Mouse (Mus musculus) lung, adult 2 months (tissue): Measurements from ENCODE around the gene Gm4881. TPM values are rescaled to one million over a fixed set of nuclear protein-coding genes. Genes with fewer than 3 reads are reported as not detected.
"Not testable (repeated sequence)": the region's sequence is repeated elsewhere in the genome, so short reads cannot be mapped to it uniquely, and the experiment has no call there.

Source experiments
- DNase-seq: peaks from one replicate; pipeline ENCODE4 v3.0.0; 2022
- H3K4me1 ChIP-seq: fragments of 200-500 bp; 2 replicates; pipeline ENCODE4 v1.6.1; 2011; ENCODE audit warnings: low read length; ENCODE audit not compliant: control insufficient read depth, insufficient read depth
- H3K4me3 ChIP-seq: fragments of 200-500 bp; replicated peaks from 2 replicates; pipeline ENCODE3; 2011; ENCODE audit warnings: low read depth, mild to moderate bottlenecking, control low read depth, low read length; ENCODE audit errors: extremely low read depth
- CTCF ChIP-seq: fragments of 200-500 bp; IDR thresholded peaks from 2 replicates; pipeline ENCODE4 v1.5.1; 2011; ENCODE audit warnings: mild to moderate bottlenecking, low read length, control low read depth; ENCODE audit not compliant: insufficient read depth
- POLR2A ChIP-seq: fragments of 200-500 bp; IDR thresholded peaks from 2 replicates; pipeline ENCODE4 v1.6.1; 2011; ENCODE audit warnings: low read depth, mild to moderate bottlenecking, control low read depth, low read length, borderline replicate concordance; ENCODE audit errors: extremely low read depth
- WGBS: fragments of 180-500 bp; shearing (Covaris S2); methylation state at CpG from one replicate; pipeline ENCODE4 v1.1.7; 2018; 5-methylcytosine and 5-hydroxymethylcytosine counted together
- polyA plus RNA-seq: library from polyadenylated mRNA; depleted of rRNA; stranded (reverse); fragments of >200 nt; gene quantifications from 2 replicates; pipeline ENCODE4 v1.2.3, GENCODE M21; 2012

Gene Gm4881
- polyA plus RNA-seq, 1 experiment, result not detected

- DNase-seq, result no peak
- 24% methylated on average over 2 of the region's 2 CpGs for whole genome bisulfite sequencing
- peak overlapping the region; percentile 69 for H3K4me3 ChIP-seq
- TF ChIP-seq POLR2A, result no peak
- TF ChIP-seq CTCF, result no peak
- H3K4me1 ChIP-seq, result peaks cover 22% of the 10 kb centered on the region
Measured at GRCm38 (mm10) chr7:24902264-24902629, 42.0 kb downstream of the Gm4881 start.

GRCm38 (mm10) chr7:24901842-24902241, 42.5 kb downstream of the Gm4881 start:
- WGBS, result 15% methylated on average over 1 of the region's 1 CpGs
- no peak for DNase-seq
- TF ChIP-seq POLR2A, result no peak
- no peak for TF ChIP-seq CTCF
- H3K4me3 ChIP-seq, result no peak overlapping the region
- peaks cover 18% of the 10 kb centered on the region for H3K4me1 ChIP-seq

GRCm38 (mm10) chr7:24901114-24901513, 43.2 kb downstream of the Gm4881 start:
- no peak for TF ChIP-seq CTCF
- TF ChIP-seq POLR2A, result no peak
- peaks cover 11% of the 10 kb centered on the region for H3K4me1 ChIP-seq
- DNase-seq, result no peak
- WGBS, result 61% methylated on average over 6 of the region's 6 CpGs
- no peak overlapping the region for H3K4me3 ChIP-seq

GRCm38 (mm10) chr7:24897959-24898358, 46.3 kb downstream of the Gm4881 start:
- WGBS, result 64% methylated on average over 5 of the region's 5 CpGs
- H3K4me3 ChIP-seq, result no peak overlapping the region
- no peak for TF ChIP-seq CTCF
- TF ChIP-seq POLR2A, result no peak
- no peak for DNase-seq
- peaks cover 5% of the 10 kb centered on the region; the same call in 1 of the 2 replicates for H3K4me1 ChIP-seq

DNA sequence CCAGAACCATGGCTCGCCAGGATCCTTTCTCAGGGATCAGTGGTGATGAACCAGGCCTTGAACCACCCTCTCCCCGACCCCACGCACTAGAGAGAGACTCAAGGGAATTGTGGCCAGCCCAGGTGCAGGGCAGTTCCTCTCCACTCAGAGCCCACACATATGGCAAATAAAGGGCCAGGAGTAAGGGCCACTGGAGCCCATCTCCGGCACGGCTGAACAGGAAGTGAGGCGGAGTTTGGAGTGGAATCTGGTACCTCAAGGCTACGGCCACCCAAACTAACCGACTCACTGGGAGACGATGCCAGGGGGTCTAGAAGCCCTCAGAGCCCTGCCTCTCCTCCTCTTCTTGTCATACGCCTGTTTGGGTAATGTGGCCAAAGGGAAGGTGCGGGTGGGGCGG, 47.1 kb downstream of the Gm4881 start, which contains the start of gene Cd79a:
TSS of gene Cd79a (plus strand) at position 158 of the 400 bp plus-strand sequence.
- DNase-seq, result no peak
- WGBS, result 57% methylated on average over 12 of the region's 12 CpGs
- H3K4me1 ChIP-seq, result peaks cover 2% of the 10 kb centered on the region; the same call in 1 of the 2 replicates
- TF ChIP-seq CTCF (no peak), POLR2A (0 out of 2 replicates have a peak, but pooled peaks have one; percentile 9)
- H3K4me3 ChIP-seq, result no peak within 1 kb of the TSS

DNA sequence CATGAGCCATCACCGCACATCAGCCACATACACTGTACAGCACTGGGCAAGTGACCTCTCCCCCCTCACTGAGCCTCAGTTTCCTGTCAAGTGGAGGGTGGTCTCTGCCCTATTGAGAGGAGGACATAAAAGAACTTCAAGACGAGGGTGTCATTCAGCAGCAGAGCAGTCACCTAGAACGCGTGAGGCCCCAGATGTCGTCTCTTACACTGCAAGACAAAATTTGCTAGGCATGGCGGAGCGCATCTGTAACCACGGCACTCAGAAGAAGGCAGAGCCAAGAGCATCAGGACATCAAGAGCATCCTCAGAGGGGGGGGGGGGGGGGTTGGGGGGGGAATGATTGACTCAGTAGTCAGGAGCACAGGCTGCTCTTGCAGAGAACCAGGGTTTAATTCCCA, 48.0 kb downstream of the Gm4881 start:
- WGBS, result 86% methylated on average over 8 of the region's 8 CpGs
- Histone ChIP-seq H3K4me3 (no peak overlapping the region), H3K4me1 (peaks cover under 1% of the 10 kb centered on the region; the same call in 1 of the 2 replicates)
- TF ChIP-seq CTCF, result no peak
- no peak for TF ChIP-seq POLR2A
- DNase-seq, result no peak

DNA sequence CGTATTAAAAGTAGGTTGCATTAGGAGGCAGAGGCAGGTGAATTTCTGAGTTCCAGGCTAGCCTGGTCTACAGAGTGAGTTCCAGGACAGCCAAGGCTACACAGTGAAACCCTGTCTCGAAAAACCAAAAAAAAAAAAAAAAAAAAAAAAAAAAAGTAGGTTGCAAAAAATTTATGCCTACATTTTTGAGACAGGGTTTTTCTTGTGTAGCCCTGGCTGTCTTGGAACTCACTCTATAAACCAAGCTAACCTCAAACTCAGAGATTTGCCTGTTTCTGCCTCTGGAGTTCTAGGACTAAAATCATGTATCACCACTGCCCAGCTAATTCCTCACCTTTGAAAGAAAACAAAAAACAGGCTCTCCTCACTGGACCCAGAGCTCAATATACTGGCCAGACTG, 48.5 kb downstream of the Gm4881 start:
- WGBS, result 86% methylated on average over 2 of the region's 2 CpGs
- H3K4me1 ChIP-seq, H3K4me3 ChIP-seq, DNase-seq: not testable (repeated sequence)

DNA sequence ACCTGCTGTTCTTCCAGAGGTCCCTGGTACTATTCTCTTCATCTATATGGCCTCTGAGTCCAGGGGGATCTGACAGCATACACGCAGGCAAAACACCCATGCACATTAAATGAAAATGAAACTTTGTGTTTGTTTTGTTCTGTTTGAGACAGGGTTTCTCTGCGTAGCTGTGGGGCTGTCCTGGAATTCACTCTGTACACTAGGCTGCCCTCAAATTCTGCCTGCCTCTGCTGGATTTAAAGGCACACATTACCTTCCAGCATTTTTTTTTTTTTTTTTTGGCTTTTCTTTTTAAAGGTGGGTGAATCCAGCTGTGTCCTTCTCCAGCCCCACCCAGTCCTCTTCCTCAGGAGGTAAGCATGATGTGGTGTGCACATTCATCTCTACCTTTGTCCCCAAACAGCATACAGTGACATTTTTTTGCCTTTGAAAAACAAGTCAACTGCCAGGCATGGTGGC, 52.1 kb downstream of the Gm4881 start:
- H3K4me1 ChIP-seq, result peaks cover 4% of the 10 kb centered on the region; the same call in 1 of the 2 replicates
- TF ChIP-seq POLR2A (no peak), CTCF (no peak)
- 41% methylated on average over 2 of the region's 2 CpGs for WGBS
- no peak for DNase-seq
- no peak overlapping the region for H3K4me3 ChIP-seq

DNA sequence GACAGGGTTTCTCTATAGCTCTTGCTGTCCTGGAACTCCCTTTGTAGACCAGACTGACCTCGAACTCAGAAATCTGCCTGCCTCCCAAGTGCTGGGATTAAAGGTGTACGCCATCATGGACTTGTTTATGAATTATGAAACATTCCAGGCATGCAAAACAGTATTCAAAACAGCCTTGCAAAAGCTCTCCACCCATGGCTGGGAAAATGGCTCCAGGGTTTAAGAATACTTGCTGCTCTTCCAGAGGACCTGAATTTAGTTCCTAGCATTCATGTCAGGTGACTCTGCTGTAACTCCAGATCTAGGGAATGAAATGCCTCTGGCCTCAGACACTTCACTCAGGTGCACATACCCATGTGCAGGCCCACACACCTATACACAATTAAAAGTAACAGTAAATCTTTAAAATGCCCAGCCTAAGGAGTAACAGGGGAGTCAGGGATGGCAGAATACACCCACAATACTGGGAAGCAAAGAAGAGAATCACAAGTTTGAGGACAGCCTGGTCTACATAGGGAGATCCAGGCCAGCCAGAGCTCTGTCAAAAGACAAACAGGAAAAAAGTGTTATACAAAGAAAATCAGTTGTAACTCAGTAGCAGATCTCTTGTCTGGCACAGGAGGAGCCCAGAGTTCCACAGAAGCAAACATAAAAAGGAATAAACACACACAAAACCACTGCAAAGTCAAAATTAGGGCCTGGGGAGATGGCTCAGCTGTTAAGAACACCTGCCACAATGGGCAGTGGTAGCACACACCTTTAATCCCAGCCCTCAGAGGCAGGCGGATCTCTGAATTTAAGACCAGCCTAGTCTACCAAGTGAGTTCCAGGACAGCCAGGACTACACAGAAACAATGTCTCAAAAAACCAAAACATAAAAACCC, 52.8 kb downstream of the Gm4881 start:
- WGBS, result 69% methylated on average over 3 of the region's 3 CpGs
- DNase-seq, result no peak
- Histone ChIP-seq H3K4me3 (no peak overlapping the region), H3K4me1 (peaks cover 4% of the 10 kb centered on the region; the same call in 1 of the 2 replicates)
- TF ChIP-seq CTCF, result no peak
- no peak for TF ChIP-seq POLR2A

DNA sequence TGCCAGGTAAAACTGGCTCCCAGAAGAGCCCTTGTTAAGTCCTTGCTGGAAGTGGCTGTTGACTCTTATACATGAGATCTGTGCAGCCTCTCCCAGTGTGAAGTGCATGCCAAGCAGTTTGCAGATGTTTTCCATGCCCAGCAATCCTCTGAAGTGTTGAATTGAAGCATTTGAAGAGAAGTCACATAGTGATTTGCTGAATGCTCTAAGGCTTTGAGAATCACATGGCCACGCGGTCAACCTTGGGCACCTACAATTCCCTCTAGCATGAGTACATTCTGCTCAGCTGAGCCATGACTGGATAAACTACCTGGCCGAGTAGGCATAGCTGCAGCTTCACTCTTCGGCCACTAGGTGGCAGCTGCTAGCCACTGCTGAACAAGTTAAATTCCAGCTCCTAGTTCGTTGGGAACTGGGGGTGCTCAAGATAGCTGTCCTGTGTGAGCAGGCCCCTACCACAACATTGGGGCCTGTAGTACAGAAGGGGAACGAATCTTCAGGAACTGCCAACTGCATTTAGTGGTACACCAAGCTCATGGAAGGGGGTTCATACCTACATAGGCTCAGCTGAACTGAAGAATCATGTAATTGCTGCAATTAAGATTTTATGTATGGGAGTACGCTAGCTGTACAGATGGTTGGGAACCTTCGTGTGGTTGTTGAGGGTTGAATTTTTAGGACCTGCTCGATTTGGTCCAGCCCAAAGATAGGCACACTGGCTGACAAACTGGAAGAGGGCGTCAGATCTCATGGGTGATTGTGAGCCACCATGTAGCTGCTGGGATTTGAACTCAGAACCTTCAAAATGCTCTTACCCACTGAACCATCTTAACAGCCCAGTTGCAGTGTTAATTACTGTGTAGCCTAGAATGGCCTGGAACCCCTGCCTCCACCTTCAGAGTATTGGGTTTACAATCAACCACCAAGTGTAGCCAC, 53.7 kb downstream of the Gm4881 start:
- WGBS, result 28% methylated on average over 10 of the region's 10 CpGs
- DNase-seq, result peak; percentile 78
- Histone ChIP-seq H3K4me1 (peaks cover 10% of the 10 kb centered on the region), H3K4me3 (no peak overlapping the region)
- TF ChIP-seq CTCF, result peak; percentile 100
- TF ChIP-seq POLR2A, result peak; percentile 63; the same call in 1 of the 2 replicates
